Mouse (Mus musculus) cerebellum, postnatal 4 days (tissue): Measurements from ENCODE around the gene Dock8.
A peak's percentile ranks its signal among the peaks of the same experiment; 100 is the strongest.

Experiments used
- DNase-seq, 2 experiments: peaks; one replicate each; pipeline ENCODE4 v3.0.0; 2022; ENCODE audit warnings: low spot score in 2 of 2, mixed read lengths in 1 of 2

Gene Dock8

GRCm38 (mm10) chr19:24999201-24999886 is at the start of gene Dock8:
Gene Dock8, plus strand, starts transcription at chr19:24999534.
- peak in 1 of 2 experiments; percentile 25 for DNase-seq

- no peak for DNase-seq
Observed at GRCm38 (mm10) chr19:24958531-24958930, 40.8 kb upstream of the Dock8 start.

GRCm38 (mm10) chr19:24961172-24961962 is 38.0 kb upstream of the Dock8 start, which contains the start of gene Cbwd1:
Gene Cbwd1, minus strand, starts transcription at chr19:24961610.
- peak; percentile 95 to 96 for DNase-seq

GRCm38 (mm10) chr19:24966203-24966602 is 33.1 kb upstream of the Dock8 start:
- no peak for DNase-seq

GRCm38 (mm10) chr19:24966941-24967340 is 32.4 kb upstream of the Dock8 start:
- no peak for DNase-seq

GRCm38 (mm10) chr19:24971307-24971706 is 28.0 kb upstream of the Dock8 start:
- no peak for DNase-seq

- DNase-seq, result no peak
Observed at GRCm38 (mm10) chr19:24972701-24973390, 26.5 kb upstream of the Dock8 start.

GRCm38 (mm10) chr19:24977991-24978390 is 21.3 kb upstream of the Dock8 start:
- DNase-seq, result no peak

GRCm38 (mm10) chr19:24978852-24979842 is 20.2 kb upstream of the Dock8 start:
- DNase-seq, result no peak

- peak in 1 of 2 experiments; percentile 25 for DNase-seq
Observed at GRCm38 (mm10) chr19:24981294-24981693, 18.0 kb upstream of the Dock8 start.

GRCm38 (mm10) chr19:24983050-24983449 is 16.3 kb upstream of the Dock8 start:
- no peak for DNase-seq

GRCm38 (mm10) chr19:24983857-24984498 is 15.4 kb upstream of the Dock8 start:
- no peak for DNase-seq

GRCm38 (mm10) chr19:24985045-24985444 is 14.3 kb upstream of the Dock8 start:
- DNase-seq, result no peak

GRCm38 (mm10) chr19:24987355-24987754 is 12.0 kb upstream of the Dock8 start:
- no peak for DNase-seq

- DNase-seq, result no peak
Observed at GRCm38 (mm10) chr19:24988831-24989230, 10.5 kb upstream of the Dock8 start.

- no peak for DNase-seq
Observed at GRCm38 (mm10) chr19:24990138-24990822, 9.1 kb upstream of the Dock8 start.

- no peak for DNase-seq
Observed at GRCm38 (mm10) chr19:24993526-24993925, 5.8 kb upstream of the Dock8 start.

GRCm38 (mm10) chr19:24994900-24995299 is 4.4 kb upstream of the Dock8 start:
- no peak for DNase-seq

- no peak for DNase-seq
Observed at GRCm38 (mm10) chr19:24996815-24997704, 2.3 kb upstream of the Dock8 start.
